Mouse (Mus musculus) 3134 (cell line): ENCODE measurements around the gene Extl1.
"Not testable (repeated sequence)": the region's sequence is repeated elsewhere in the genome, so short reads cannot be mapped to it uniquely, and the experiment has no call there.

Source experiments
- DNase-seq: peaks from one replicate; pipeline ENCODE4 v3.0.0-alpha.2; 2011; ENCODE audit warnings: low spot score; ENCODE audit not compliant: insufficient read length; ENCODE audit errors: extremely low read depth

Gene Extl1

DNA sequence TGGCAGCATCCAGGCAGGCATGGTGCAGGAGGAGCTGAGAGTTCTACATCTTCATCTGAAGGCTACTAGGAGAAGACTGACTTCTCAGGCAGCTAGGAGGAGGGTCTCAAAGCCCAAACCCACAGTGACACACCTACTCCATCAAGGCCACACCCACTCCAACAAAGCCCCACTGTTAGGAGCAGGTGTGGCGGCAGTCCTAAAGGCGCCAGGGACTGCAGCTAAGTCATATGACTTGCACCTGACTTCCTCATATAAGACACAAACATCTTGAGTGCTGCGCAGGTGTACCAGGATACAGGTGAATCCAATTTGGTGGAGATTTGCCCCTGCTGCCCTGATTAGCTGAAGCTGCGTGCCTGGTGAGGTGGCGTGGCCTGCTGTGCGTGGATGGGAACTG lies at the start of gene Extl1:
Gene Extl1 (minus strand): TSS at position 101 of the 400 bp plus-strand sequence.
- not testable (repeated sequence) for DNase-seq

- no peak for DNase-seq
These were observed 49.2 kb upstream of the Extl1 start for GRCm38 (mm10) chr4:134432686-134433360.

DNA sequence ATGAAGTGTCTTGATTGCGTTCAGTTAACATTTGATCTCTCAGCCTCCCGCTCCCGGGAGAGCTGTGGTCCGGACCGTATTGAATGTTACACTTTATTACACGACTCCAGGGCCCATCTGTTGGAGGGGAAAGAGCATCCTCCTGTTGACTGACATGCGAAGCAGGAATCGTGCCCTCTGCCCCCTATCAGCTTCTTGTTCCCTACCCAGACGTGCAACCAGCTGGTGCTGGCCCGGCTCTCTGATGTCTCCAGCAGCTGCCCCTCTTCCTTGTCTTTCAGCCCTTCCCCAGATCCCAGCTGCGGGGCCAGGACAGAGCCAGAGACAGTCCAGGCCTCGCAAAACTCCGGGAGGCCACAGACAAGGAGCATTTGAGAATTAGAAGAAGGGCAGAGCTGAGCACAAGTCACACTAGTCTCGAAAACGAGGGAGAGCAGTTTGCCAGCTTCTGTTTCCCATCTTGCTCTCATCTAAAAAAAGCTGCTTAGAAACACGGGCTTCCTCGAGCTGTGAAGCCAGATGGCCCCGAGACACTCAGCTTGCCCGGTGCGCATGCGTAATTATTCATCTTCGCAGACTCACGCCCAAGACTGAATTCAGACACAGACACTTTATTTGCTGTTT lies 46.8 kb upstream of the Extl1 start:
- DNase-seq: no peak

DNA sequence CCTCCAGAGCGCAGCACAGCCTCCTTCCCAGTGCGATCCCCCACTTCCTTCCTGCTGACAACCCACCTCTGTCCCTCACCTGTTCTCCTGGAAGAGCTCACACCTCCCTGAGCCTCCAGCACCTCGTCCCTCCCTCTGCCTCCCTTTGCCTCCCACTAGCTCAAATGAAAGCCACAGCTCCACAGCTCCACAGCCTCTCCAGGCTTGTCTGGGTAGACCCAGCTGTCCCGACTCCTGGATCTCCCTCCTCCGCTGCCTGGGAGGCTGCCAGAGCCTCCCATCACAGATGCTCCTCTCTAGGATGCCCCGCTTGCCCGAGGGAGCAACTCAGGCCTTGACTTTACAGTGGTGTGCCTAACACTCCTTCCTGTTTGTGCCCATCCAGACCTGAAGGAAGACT lies 41.4 kb upstream of the Extl1 start:
- no peak for DNase-seq

DNA sequence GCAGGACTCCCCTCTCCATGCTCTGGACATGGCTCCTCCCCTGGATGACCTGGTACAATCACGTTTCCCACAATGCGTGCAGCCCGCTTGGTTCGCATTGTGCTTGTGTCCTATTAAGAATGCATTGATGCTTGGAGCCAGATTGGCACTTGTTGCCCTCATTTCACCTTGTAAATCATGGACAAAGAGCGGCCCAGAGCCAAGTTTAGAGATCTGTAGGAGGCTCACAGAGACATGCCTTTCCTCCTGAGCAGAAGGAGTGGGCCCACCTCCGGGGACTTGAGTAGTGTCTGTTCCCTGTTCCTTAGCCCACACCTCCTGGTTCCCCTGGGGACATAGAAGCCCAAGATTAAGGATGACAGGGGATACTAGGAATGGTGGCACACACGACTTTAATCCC lies 40.3 kb upstream of the Extl1 start:
- DNase-seq: no peak

DNA sequence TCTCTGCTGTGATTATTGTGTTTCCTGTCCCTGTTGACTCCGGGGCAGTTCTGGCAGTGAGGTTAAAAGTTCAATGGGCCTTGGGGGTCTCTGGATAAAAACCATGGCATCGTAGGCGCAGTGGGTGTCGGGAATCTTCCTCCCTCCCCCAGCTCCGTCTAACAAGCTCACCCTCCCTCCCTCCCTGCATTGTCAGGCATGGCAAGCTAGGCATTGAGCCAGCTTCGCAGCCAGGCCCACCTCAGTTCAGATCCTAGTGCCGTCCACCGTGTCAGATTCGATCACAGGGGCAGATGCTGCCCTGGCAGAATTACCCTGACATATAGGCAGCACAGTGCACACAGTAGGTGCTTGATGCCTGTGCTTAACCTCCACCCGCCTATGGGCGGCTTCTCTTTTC lies 38.3 kb upstream of the Extl1 start:
- DNase-seq: no peak

DNA sequence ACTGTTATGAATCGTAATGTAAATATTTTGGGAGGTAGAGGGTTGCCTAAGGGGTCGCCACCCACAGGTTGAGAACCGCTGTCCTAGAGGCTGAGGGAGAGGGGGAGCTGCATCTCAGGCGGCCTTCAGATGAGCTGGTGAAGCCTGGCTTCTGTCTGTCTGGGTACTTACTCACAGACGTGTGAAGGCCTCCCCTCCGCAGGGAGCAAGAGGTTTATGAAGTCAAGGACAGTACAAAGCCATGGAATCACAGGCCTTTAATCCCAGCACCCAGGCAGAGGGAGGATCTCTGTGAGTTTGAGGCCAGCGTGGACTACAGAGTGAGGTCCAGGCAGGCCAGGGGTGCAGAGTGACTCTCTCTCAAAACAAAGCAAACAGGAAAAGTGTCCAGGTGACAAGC lies 33.5 kb upstream of the Extl1 start:
- DNase-seq: no peak

GRCm38 (mm10) chr4:134416602-134417001 lies 33.0 kb upstream of the Extl1 start:
- DNase-seq: no peak

DNA sequence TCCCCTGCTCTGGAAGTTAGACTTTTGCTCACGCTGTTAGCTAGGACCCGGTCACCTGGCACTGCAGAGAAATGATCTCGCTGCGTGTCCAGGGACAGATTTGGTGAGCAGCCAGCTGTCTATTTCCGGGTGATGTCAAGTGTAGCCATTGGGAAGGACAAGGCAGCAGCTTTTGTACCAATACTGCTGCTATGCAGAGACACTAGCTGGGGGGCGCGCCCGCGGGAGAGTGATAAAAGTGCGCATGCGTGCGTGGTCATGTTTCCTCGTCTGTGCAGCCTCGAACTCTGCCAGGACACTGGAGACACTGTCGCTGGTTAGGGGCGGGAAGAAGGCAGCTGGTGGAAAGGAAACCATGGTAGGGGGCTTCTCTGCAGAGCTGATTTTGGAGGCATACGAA lies 32.5 kb upstream of the Extl1 start:
- no peak for DNase-seq

GRCm38 (mm10) chr4:134409286-134409685 lies 25.6 kb upstream of the Extl1 start:
- no peak for DNase-seq

GRCm38 (mm10) chr4:134403721-134404120 lies 20.1 kb upstream of the Extl1 start:
- no peak for DNase-seq

DNA sequence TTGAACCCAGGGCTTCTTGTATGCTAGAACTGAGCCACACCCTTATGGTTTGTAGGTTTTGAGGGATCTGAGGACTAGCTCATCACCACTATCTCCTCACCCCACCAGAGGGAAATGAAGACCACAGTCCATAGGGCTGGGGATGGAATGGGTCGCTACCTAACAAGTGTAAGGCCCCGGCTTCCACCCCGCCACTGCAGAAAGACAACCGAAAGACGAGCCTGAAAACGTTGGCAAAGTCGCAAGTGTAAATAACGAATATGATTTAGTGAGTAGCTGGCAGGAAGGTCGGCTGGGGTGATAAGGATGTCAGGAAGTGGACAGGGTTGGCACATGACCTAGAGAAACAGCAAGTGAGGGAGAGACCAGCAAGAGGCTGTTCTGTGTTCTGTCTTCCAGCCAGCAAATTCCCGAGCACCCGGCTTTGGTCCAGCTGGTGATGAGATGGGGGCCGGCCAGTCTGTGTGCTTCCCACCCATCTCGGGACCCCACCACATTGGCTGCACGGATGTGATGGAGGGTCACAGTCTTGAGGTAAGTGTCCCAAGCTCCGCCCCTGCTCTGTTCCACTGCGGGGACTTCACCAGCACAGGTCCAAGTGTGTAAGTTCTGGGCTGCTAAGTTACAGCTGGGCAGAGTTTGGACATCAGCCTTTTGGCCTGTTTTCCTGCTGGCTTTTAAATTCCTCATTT lies 19.1 kb upstream of the Extl1 start:
- no peak for DNase-seq

DNA sequence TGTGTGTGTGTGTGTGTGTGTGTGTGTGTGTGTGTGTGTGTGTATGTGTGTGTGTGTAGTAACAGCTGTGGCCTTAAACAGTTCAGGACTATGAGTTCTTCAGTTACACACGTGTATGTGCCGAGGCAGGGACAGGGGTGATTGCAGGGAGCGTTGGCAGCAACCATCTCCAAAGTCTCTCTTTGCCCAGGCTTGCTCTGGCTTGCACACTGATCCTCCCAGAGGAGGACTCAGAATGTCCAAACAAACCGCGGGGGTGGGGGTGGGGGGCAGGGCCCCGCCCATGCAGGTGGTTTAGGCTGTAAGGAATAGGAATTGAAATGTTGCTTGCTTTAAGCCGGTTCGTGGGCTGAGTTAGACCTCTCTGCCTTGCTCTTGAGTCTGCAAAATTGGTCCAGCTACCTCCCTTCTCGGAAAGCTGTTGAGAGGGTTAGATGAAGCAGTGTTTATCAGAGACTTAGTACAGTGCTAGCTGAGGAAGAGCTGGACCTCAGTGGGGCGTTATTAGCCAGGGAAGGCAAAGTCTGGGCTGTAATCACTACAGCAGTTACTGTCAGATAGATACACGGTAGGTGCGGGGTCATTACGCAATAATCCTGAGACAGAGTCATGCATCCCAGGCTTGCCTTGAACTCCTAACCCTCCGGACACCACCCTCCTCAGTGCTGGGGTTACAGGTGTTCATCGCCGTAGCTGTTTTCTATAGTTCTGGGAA lies 18.4 kb upstream of the Extl1 start:
- no peak for DNase-seq

- no peak for DNase-seq
These were observed 17.6 kb upstream of the Extl1 start for GRCm38 (mm10) chr4:134401181-134401661.

- no peak for DNase-seq
These were observed 16.6 kb upstream of the Extl1 start for GRCm38 (mm10) chr4:134400206-134400605.

- DNase-seq: no peak
These were observed 14.1 kb upstream of the Extl1 start for GRCm38 (mm10) chr4:134397732-134398131.

- DNase-seq: peak; percentile 45
These were observed 13.5 kb upstream of the Extl1 start for GRCm38 (mm10) chr4:134397121-134397520.

DNA sequence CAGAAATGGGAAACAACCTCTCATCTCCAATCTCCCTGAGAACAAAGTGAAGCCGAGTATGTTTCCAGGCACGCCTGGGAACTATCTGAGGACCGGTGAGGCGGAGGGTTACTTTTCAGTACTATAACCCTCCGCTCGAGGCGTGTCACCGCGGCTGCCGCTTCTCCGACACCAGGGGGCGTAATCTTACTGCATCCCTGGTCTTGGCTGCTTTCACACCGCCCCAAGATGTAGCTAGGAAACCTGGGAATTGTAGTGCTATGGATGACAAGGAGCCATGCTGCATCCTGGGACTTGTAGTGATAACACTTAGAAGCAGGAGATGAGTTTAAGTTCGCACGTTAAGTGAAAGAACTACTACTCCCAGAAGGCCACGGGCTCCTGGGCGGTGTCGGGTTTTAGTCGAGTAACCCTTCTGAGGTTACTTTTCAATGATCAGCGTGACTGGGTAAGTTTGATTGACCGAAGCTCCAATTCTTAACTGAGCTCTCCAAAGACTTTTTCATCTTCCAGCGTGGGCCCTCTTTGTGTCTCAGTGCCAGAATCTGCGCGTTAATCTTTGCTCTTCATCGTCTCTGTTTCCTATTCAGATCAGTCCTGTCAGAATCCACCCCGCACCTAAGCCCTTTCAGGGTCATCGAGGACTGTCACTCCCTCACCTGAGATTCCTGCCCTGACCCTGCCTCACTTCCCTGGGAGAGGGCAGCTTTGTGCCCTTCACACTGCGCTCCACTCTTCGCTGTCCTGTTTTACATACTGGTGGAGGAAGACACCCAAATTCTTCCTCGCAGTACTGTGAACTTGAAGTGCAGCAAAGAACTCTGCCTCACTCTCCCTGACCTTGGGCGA lies 12.6 kb upstream of the Extl1 start, which contains the start of gene Pafah2:
Gene Pafah2 (plus strand): TSS at position 344 of the 849 bp plus-strand sequence.
- peak; percentile 84 for DNase-seq

- no peak for DNase-seq
These were observed 11.5 kb upstream of the Extl1 start for GRCm38 (mm10) chr4:134395142-134395541.

GRCm38 (mm10) chr4:134393026-134393425 lies 9.4 kb upstream of the Extl1 start:
- no peak for DNase-seq
